Mouse (Mus musculus): ENCODE measurements around the gene Myo5a.

- TF ChIP-seq POLR2A (IDR thresholded peaks at IDR 0.05; ENCODE audit: low read depth, low read length): no peak
- TF ChIP-seq CTCF (IDR thresholded peaks at IDR 0.05; ENCODE audit: extremely low read depth, insufficient read depth, insufficient read length, insufficient replicate concordance): no peak
Measured at GRCm38 (mm10) chr9:75235696-75236095, 164.9 kb downstream of the Myo5a start.

All from spleen, adult 2 months (tissue).